Mouse (Mus musculus) liver (tissue): ENCODE measurements around the gene Eif3k.
A peak's percentile ranks its signal among the peaks of the same experiment; 100 is the strongest.

Source experiments
- DNase-seq: peaks from one replicate; pipeline ENCODE4 v3.0.0-alpha.2; 2020; ENCODE audit warnings: mixed read lengths

The Eif3k gene

DNA sequence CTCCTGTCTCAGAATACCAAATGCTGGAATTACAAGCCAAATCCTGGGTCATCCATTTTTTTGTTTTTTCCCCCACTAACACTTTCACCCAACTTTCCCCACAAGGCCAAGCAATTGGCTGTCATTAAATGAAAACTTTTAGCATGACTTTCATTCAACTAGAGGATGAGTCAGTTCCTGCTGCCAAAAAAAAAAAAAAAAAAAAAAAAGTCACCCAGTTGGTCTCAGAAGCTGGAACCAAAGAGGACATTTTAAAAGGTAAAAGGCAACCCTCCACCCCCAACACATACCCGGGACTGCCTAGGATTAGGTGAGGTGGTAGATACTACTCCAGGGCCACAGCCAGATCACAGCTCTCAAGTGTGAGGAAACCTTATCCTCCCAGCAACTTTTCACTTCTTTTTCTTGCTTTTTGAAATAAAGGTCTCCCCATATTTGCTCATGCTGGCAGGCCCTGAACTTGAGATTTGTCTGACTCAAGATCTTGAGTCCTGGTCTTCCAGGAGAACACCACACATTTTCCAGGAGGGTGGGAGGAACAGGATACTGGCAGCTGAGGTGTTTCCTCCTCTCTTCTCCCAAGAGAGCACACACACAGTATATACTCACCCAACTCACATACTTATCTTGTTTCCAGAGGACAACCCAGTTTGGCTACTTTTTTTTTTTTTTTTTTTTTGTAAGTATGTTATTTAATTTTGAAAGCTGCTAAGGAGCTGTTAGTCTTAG, 23.5 kb downstream of the Eif3k start:
- DNase-seq, result no peak

DNA sequence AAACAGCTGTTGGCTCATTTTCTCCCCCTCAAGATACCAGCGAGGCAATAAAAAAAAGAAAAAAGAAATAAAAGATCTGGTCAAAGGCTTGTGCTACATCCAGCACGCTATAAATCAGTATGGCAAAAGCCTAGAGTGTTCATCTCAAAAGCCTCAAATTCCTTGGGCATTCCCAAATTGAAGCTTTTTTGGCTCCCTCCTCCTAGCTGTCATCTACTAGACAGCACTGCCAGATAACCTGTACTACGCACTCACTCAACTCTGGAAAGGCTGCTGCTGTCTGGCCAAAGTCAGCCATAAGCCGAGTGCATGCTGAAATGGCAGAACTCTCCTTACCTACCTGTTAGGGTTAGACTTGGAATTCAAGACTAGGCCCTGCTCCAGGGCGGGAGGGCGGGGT, 24.4 kb downstream of the Eif3k start:
- DNase-seq, result peak; percentile 16

GRCm38 (mm10) chr7:28956270-28956669, 25.4 kb downstream of the Eif3k start:
- DNase-seq, result no peak

DNA sequence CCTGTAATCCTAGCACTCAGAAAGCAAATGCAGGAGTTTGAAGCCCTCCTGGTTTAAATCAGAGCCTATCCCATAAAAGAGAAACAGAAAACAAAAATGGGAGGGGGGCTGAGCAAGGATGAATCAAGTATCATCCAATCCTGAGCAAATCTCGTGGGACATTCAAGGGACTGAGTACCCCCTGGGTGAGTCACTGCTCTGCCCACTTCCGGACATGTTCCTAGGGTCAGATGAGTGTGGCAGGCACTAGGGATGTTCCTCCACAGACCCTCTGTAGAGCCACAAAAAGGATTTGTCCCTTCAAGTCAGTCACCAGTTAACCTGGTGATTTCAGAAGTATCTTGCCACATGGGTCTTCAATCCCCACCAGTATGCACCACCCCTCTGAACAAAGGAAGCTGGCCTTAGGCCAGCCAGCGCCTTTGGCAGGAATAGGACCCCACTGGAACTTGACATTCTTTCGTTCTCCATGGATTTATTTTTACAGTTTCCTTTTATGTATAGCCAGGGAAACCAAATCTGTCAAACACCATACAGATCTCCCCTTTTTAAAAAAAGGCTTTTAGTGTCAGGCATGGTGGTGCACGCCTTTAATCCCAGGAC, 26.3 kb downstream of the Eif3k start:
- no peak for DNase-seq

DNA sequence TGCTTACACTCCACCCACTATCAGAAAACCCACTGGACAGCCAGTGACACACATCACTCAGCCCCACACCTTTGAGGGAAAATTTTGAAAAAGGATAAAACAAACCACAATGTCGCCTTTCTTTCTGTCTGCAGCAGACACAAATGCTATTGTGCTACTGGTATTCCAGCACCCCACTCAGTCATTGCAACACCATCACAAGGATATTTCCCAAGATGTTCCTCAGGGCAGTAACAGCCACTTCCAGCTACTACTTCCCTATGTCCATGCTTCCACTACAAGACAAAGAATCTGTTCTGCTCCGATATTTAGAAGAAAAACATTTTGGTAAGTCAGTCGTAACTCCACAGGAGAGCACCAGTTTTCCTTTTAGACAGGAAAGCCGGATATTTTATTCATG, 26.9 kb downstream of the Eif3k start:
- DNase-seq, result no peak

DNA sequence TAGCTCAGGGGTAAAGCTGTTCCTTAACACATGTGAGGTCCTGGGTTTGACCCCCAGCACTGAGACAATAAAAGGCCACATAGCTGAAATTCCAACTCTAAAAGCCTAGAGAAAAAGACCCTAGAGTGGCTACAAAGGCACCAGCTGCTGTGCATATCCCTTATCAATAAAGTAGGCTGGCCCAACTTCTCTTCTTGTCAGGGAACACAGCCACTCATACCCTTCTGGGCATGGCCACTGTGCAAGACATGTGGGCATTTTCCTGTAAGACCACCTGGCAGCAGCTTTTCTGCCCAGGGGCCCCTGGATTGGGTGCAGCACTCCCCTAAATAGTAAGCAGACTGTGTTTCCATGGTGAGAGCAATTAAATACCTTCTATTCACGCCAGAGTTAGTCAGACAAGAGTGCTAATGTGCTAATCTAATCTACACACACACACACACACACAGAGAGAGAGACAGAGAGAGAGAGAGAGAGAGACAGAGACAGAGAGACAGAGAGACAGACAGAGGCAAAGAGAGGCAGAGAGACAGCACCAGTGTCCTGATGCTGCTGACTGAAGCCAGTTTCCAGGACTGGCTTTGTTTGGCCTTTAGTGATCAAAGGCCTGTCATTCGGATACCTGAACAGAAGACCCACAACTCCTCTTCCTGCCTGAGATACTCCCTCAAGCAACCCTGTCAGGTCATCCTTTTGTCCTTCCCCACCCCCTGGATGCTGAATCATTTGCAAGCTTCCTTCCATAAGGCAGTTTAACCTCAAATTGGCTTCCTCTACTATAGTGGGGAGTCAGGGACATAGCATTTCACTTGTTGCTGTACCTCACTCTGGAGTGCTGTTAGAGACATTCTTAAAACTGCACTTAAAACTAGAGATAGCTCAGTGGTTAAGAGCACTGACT, 27.9 kb downstream of the Eif3k start:
- peak; percentile 42 for DNase-seq

DNA sequence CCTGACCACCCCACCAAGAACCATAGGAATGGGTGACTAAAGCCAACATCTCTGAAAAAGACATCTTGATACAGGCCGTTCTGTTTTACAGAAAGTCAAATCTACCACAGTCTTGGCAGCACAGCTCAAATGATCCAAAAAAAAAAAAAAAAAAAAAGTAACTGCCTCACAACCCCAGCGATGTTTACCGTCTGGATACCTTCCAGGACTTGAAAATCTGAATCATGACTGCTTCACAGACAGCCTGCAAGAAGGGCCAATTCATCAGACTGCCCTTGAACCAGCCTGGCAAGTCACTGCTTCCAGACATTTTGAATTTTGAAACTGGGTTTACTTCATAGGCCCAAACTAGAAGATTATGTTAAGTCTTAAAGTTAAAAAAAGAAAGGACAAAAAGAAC, 28.9 kb downstream of the Eif3k start:
- DNase-seq, result no peak

DNA sequence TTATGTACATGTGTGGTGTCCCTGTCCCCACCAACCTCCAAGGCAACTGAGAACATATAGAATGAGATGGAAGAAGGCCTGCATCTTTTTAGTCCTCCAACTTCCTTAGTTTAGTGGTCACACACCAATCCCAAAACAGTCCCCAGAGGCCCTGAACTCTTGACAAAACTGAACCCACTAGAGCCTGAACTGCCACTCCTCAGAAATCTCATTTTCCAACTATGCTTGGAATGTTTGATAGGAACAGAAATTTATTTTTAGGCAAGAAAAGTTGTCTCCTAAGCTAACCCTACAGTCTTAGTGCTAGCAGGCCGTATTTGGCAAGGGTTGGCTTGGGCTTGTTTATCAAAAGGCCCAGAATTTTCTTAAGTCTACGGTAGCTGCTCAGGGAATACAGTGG, 29.9 kb downstream of the Eif3k start:
- DNase-seq, result no peak

DNA sequence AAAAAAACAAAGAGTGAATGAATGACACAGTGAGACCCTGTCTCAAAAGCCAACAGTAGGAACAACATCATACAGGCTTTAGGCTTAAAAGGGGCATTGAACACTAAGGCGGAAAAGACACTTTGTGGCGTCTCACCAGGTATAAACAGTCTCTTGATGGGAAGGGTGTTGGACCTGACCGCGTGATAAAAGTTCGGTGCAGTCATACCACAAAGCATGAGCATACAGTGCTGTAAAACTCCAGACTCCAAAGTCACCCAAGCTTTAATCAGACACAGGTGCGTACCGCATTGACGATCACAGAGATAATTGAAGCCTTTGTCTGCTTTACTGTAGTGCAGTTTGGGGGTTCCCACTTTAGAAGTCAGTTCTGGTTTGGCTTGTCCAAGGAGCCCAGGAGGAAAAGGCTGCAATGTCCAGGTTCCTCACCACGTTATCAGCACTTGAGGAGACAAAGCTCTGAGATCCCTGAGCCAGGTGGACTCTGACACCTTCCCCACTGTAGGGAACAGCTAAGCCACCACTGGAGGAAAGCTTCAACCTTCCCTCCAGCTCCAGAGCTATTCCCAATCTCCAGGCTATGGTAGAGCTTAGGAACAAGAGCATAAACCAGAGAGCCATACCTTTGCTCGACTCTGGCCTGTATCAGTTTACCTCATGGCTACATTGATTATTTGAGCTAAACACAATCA, 31.2 kb downstream of the Eif3k start:
- DNase-seq, result no peak

GRCm38 (mm10) chr7:28949298-28949697, 32.4 kb downstream of the Eif3k start:
- DNase-seq, result no peak

GRCm38 (mm10) chr7:28948746-28949145, 32.9 kb downstream of the Eif3k start:
- no peak for DNase-seq

- DNase-seq, result no peak
Observed at GRCm38 (mm10) chr7:28946271-28946610, 35.4 kb downstream of the Eif3k start.

DNA sequence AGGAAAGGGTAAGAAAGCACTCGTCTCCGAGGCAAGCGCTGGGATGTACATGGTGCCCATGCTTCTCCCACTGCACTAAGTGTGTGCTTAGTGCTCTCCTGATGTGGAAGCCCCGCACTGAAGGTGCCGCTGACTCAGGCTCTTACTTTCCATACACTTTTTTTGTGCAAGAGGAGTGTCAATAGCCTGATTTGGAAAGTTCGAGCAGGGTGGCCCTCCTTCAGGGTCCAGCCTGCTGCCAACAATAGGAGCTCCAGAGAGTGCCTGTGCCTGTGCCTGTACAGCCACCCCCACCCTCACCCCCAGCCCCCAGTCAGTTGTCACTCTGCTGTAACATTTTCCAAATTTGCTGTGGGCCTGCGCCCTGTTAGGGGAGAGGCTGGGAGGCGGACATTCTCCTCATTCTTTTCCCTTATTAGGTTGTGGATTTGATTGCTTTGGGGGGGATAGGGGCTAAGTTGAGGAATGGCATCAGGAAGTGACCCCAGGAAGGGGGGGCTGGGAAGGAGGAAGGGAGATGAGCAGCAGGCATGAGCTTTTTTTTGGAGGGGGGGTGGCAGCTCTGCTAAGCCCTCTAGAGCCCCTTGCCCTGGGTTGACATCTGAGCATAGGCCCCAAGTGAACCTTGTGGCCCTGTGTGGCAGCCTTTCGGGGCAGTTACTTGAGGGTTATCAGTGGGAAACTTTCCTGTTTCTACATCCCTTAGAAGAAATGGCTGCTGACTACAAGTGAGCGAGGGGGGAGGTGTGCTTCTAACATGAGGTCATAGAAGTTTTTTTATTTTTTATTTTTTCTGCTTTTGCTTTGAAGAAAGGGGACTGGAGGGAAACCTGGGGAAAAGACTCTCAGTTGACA, 36.0 kb downstream of the Eif3k start:
- peak; percentile 27 for DNase-seq

DNA sequence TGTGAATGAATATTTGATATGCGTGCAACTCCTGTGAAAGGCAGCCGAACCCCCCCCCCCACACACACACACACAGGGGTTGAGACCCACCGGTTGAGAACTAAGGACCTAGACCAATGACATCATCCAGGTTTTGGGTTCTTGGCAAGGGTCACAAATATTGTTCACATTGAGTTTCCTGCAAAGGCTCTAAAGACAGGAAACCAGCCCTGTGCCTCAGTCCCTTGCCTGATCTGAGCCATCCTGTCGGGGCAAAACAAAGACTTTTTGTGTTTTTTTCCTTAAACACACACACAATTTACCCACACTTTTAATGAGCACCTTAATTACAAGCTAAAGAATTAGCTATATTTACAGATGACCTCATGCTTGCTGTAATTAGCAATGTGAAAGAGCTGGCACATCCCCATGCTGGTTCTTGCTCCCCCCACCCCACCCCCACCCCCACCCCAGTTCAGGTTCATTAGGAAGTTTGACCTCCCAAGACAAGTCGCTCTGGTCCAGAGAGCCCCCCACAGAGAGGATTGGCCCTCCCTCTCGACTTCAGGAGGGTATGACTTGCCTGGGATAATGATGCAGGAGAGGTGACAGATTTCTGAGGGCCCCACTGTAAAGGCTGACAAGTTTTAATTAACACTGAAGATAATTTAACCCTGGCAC, 36.8 kb downstream of the Eif3k start:
- DNase-seq, result no peak

DNA sequence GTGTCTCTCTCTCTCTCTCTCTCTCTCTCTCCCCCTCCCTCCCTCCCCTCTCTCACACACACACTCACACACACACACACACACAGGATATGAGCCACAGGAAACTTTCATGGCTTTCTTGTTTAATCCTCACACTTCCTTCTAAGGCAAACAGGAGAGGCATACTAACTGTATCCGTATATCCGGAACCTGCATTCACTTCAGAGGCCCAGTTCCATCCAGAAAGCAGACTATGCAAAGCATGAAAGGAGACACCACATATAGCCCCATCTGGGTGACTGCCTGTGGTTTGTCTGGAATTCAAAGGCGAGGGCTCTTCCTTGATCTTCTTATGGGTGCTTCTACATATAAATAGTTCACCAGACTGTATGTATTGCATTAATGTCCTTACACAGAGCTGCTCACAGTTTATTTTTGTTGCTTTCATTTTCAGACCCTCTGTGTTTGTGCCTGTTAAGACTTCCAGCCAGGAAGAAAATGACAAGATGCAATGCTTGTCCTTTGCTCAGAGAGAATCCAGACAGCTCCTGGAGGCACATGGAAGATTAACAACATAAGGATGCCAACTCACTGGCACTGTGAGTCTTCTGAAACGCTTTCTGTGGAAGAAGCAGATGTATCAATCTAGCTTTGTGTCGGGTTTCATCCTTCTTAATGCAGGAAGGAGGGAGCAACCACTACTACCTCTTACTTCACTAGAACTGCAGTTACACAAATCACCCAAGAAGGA, 38.0 kb downstream of the Eif3k start:
- no peak for DNase-seq

DNA sequence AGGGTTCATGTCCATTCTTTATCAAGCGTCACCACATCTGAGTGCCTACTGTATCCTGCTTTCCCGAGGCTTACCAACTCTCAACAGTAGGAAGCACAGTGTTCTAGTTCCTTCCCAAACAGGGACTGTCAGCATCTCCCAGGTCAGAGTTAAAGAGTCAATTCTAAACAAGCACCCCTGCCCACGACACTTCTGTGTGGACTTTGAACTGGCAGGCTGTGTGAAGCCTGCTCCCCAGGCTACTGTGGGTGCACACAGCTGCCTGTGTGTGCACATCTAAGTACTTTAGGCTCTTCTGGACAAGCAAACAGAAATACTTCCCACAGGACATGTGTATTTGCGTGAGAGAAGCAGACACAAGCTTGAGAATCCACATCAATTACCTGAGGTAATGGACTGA, 40.1 kb downstream of the Eif3k start:
- no peak for DNase-seq

GRCm38 (mm10) chr7:28941129-28941528, 40.5 kb downstream of the Eif3k start:
- DNase-seq, result no peak

DNA sequence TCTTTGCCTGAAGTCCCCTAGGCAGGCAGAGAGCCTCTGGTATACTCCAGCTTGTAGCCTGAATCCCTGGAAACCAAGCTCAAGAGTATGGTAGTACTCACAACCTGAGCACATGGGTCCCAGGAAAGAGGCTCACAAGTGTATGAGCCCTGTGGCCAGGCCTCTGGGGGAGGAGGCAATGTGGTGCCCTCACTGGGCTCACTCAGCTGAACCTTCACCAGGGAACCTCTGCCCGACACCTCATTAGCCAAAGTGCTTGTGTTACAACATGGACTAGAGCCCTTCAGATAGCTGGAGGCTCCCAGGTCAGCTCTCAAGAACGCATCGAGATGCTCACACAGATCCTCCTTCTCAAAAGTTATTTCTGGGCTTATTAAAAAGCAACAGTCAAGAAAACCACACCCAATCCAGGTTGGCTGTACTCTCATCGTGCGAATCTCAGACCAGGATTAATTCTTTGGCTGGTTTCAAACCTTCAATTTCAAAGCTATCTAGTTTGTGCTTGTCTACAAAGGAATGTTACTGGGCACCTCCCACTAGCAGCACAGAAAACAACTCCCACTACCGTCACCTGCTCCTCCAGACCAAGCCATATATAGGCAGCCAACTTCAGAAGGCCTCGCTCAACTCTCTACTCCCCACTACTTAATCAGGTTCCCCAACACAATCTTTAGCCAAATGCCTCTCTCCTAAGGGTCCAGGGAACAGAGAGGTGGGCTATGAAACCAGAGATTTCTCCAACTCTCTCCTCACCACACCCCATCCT, 42.1 kb downstream of the Eif3k start:
- DNase-seq, result no peak

- DNase-seq, result no peak
Observed at GRCm38 (mm10) chr7:28938654-28939053, 43.0 kb downstream of the Eif3k start.

- DNase-seq, result no peak
Observed at GRCm38 (mm10) chr7:28936787-28937186, 44.9 kb downstream of the Eif3k start.
